Mouse (Mus musculus) CH12.LX (cell line): Measurements from ENCODE around the gene Pias4. TPM values are rescaled to one million over a fixed set of nuclear protein-coding genes. Genes with fewer than 3 reads are reported as not detected.
A peak's percentile ranks its signal among the peaks of the same experiment; 100 is the strongest.

ENCODE experiments used
- DNase-seq: peaks from one replicate; pipeline ENCODE4 v3.0.0-alpha.2; 2013; ENCODE audit errors: extremely low read depth
- H3K27ac ChIP-seq: 2 replicates; pipeline ENCODE4 v1.5.1; 2012; ENCODE audit warnings: low read depth, mild to moderate bottlenecking, control low read depth, moderate library complexity; ENCODE audit not compliant: insufficient read depth
- H3K27me3 ChIP-seq: replicated peaks from 2 replicates; pipeline ENCODE3; 2012; ENCODE audit warnings: inconsistent platforms
- H3K36me3 ChIP-seq, 2 experiments: replicated peaks in 1 of 2; 2 replicates each; pipeline versions ENCODE3 to v1.6.1; 2012; ENCODE audit warnings: inconsistent platforms in 1 of 2, low read length in 1 of 2, mild to moderate bottlenecking in 1 of 2, mixed read lengths in 1 of 2, moderate library complexity in 1 of 2; ENCODE audit not compliant: control insufficient read depth in 1 of 2, insufficient read depth in 1 of 2
- H3K4me1 ChIP-seq, 2 experiments: 2 replicates each; pipeline ENCODE4 v1.6.1; 2012; ENCODE audit warnings: inconsistent platforms in 1 of 2, moderate library complexity in 1 of 2; ENCODE audit not compliant: insufficient read depth in 2 of 2, control insufficient read depth in 1 of 2
- H3K4me2 ChIP-seq: 2 replicates; pipeline ENCODE4 v1.6.1; 2012; ENCODE audit warnings: low read depth, mild to moderate bottlenecking, control low read depth; ENCODE audit not compliant: poor library complexity, insufficient read depth, severe bottlenecking
- H3K4me3 ChIP-seq, 3 experiments: fragments of 150-350 bp in 1 of 3; sonication (generic) in 1 of 3; replicated peaks in 1 of 3; 2 replicates each; pipeline versions ENCODE3 to v1.5.1; 2011 to 2012; ENCODE audit warnings: low read depth in 2 of 3, low read length in 2 of 3, mild to moderate bottlenecking in 2 of 3, moderate library complexity in 2 of 3, control low read depth in 1 of 3, improper control_type of control experiment in 1 of 3, inconsistent platforms in 1 of 3, mixed read lengths in 1 of 3; ENCODE audit not compliant: poor library complexity in 1 of 3
- H3K79me2 ChIP-seq: replicated peaks from 2 replicates; pipeline ENCODE4 v1.6.1; 2012; ENCODE audit warnings: mild to moderate bottlenecking, moderate library complexity; ENCODE audit not compliant: control insufficient read depth, poor library complexity, insufficient read depth, severe bottlenecking; ENCODE audit errors: extremely low read depth
- H3K9ac ChIP-seq: 2 replicates; pipeline ENCODE4 v1.6.1; 2012; ENCODE audit warnings: low read depth, mild to moderate bottlenecking, control low read depth, moderate library complexity; ENCODE audit not compliant: insufficient read depth
- H3K9me3 ChIP-seq: replicated peaks from 2 replicates; pipeline ENCODE3; 2012; ENCODE audit warnings: low read length, inconsistent platforms, mixed read lengths
- BHLHE40 ChIP-seq: IDR thresholded peaks from 2 replicates; pipeline ENCODE4 v1.6.1; 2011; ENCODE audit warnings: mild to moderate bottlenecking, low read depth, low read length, improper control_type of control experiment
- CHD1 ChIP-seq: IDR thresholded peaks from 2 replicates; pipeline ENCODE4 v1.6.1; 2012; ENCODE audit warnings: low read depth, low read length, improper control_type of control experiment, inconsistent platforms
- CHD2 ChIP-seq: IDR thresholded peaks from 2 replicates; pipeline ENCODE4 v1.6.1; 2011; ENCODE audit warnings: low read length, improper control_type of control experiment
- CTCF ChIP-seq, 2 experiments: IDR thresholded peaks in 1 of 2; conservative IDR thresholded peaks in 1 of 2; 2 replicates each; pipeline ENCODE4 v1.5.1; 2011 to 2012; ENCODE audit warnings: low read depth in 2 of 2, low read length in 2 of 2, improper control_type of control experiment in 1 of 2, inconsistent platforms in 1 of 2, mild to moderate bottlenecking in 1 of 2, moderate library complexity in 1 of 2
- E2F4 ChIP-seq: IDR thresholded peaks from 2 replicates; pipeline ENCODE4 v1.6.1; 2011; ENCODE audit warnings: low read depth, low read length, improper control_type of control experiment; ENCODE audit not compliant: insufficient replicate concordance
- ELF1 ChIP-seq: IDR thresholded peaks from 2 replicates; pipeline ENCODE4 v1.6.1; 2014; ENCODE audit warnings: low read depth, mild to moderate bottlenecking, inconsistent platforms, low read length, improper control_type of control experiment
- EP300 ChIP-seq: IDR thresholded peaks from 2 replicates; pipeline ENCODE4 v1.6.1; 2011; ENCODE audit warnings: low read length, improper control_type of control experiment
- ETS1 ChIP-seq: conservative IDR thresholded peaks from 2 replicates; pipeline ENCODE4 v1.6.1; 2012; ENCODE audit warnings: low read depth, mild to moderate bottlenecking, inconsistent platforms, low read length, improper control_type of control experiment, moderate library complexity
- GABPA ChIP-seq: IDR thresholded peaks from 2 replicates; pipeline ENCODE4 v1.6.1; 2012; ENCODE audit warnings: low read depth, low read length, improper control_type of control experiment, inconsistent platforms; ENCODE audit not compliant: insufficient replicate concordance
- HCFC1 ChIP-seq: IDR thresholded peaks from 2 replicates; pipeline ENCODE4 v1.6.1; 2012; ENCODE audit warnings: low read depth, mild to moderate bottlenecking, inconsistent platforms, low read length, improper control_type of control experiment
- IRF4 ChIP-seq: IDR thresholded peaks from 2 replicates; pipeline ENCODE4 v1.6.1; 2014; ENCODE audit warnings: low read depth, mild to moderate bottlenecking, inconsistent platforms, low read length, improper control_type of control experiment
- JUN ChIP-seq: IDR thresholded peaks from 2 replicates; pipeline ENCODE4 v1.6.1; 2011; ENCODE audit warnings: low read depth, mild to moderate bottlenecking, low read length, improper control_type of control experiment, moderate library complexity; ENCODE audit not compliant: insufficient read depth
- JUND ChIP-seq: conservative IDR thresholded peaks from 2 replicates; pipeline ENCODE4 v1.6.1; 2011; ENCODE audit warnings: low read depth, low read length, improper control_type of control experiment
- KAT2A ChIP-seq: IDR thresholded peaks from 2 replicates; pipeline ENCODE4 v1.6.1; 2012; ENCODE audit warnings: low read length, improper control_type of control experiment, inconsistent platforms; ENCODE audit not compliant: insufficient replicate concordance
- MAFK ChIP-seq: IDR thresholded peaks from 2 replicates; pipeline ENCODE4 v1.6.1; 2011; ENCODE audit warnings: low read length, improper control_type of control experiment; ENCODE audit not compliant: insufficient replicate concordance
- MAX ChIP-seq: IDR thresholded peaks from 2 replicates; pipeline ENCODE4 v1.6.1; 2011; ENCODE audit warnings: low read length, improper control_type of control experiment
- MAZ ChIP-seq: IDR thresholded peaks from 2 replicates; pipeline ENCODE4 v1.6.1; 2012; ENCODE audit warnings: low read depth, mild to moderate bottlenecking, inconsistent platforms, low read length, improper control_type of control experiment, moderate library complexity
- MEF2A ChIP-seq: IDR thresholded peaks from 2 replicates; pipeline ENCODE4 v1.6.1; 2014; ENCODE audit warnings: low read depth, mild to moderate bottlenecking, inconsistent platforms, low read length, improper control_type of control experiment, borderline replicate concordance
- MXI1 ChIP-seq: IDR thresholded peaks from 2 replicates; pipeline ENCODE4 v1.6.1; 2011; ENCODE audit warnings: mild to moderate bottlenecking, low read depth, low read length, improper control_type of control experiment
- MYC ChIP-seq: IDR thresholded peaks from 2 replicates; pipeline ENCODE4 v1.6.1; 2011; ENCODE audit warnings: low read depth, mild to moderate bottlenecking, improper control_type of control experiment, low read length
- NELFE ChIP-seq: IDR thresholded peaks from 2 replicates; pipeline ENCODE4 v1.6.1; 2011; ENCODE audit warnings: low read depth, low read length, improper control_type of control experiment
- NRF1 ChIP-seq: IDR thresholded peaks from 2 replicates; pipeline ENCODE4 v1.6.1; 2014; ENCODE audit warnings: low read depth, mild to moderate bottlenecking, inconsistent platforms, low read length, improper control_type of control experiment, moderate library complexity
- PAX5 ChIP-seq: IDR thresholded peaks from 2 replicates; pipeline ENCODE4 v1.6.1; 2012; ENCODE audit warnings: low read length, inconsistent platforms, mixed read lengths
- POLR2A ChIP-seq: IDR thresholded peaks from 2 replicates; pipeline ENCODE4 v1.6.1; 2011; ENCODE audit warnings: low read depth, mild to moderate bottlenecking, improper control_type of control experiment, low read length
- POLR2AphosphoS2 ChIP-seq: IDR thresholded peaks from 2 replicates; pipeline ENCODE4 v1.6.1; 2011; ENCODE audit warnings: low read depth, low read length, improper control_type of control experiment
- RAD21 ChIP-seq: IDR thresholded peaks from 2 replicates; pipeline ENCODE4 v1.6.1; 2011; ENCODE audit warnings: low read depth, mild to moderate bottlenecking, low read length, improper control_type of control experiment, moderate library complexity
- RCOR1 ChIP-seq: conservative IDR thresholded peaks from 2 replicates; pipeline ENCODE4 v1.6.1; 2012; ENCODE audit warnings: low read depth, mild to moderate bottlenecking, inconsistent platforms, low read length, improper control_type of control experiment
- SIN3A ChIP-seq: IDR thresholded peaks from 2 replicates; pipeline ENCODE4 v1.6.1; 2012; ENCODE audit warnings: low read length, improper control_type of control experiment, inconsistent platforms
- SMC3 ChIP-seq: IDR thresholded peaks from 2 replicates; pipeline ENCODE4 v1.6.1; 2011; ENCODE audit warnings: low read depth, low read length, improper control_type of control experiment
- TBP ChIP-seq: conservative IDR thresholded peaks from 2 replicates; pipeline ENCODE4 v1.6.1; 2011; ENCODE audit warnings: low read depth, low read length, improper control_type of control experiment
- TCF12 ChIP-seq: IDR thresholded peaks from 2 replicates; pipeline ENCODE4 v1.6.1; 2014; ENCODE audit warnings: low read depth, mild to moderate bottlenecking, inconsistent platforms, low read length, improper control_type of control experiment
- UBTF ChIP-seq: IDR thresholded peaks from 2 replicates; pipeline ENCODE4 v1.6.1; 2012; ENCODE audit warnings: low read depth, mild to moderate bottlenecking, inconsistent platforms, low read length, improper control_type of control experiment, moderate library complexity
- USF1 ChIP-seq: IDR thresholded peaks from 2 replicates; pipeline ENCODE4 v1.6.1; 2014; ENCODE audit warnings: low read depth, mild to moderate bottlenecking, inconsistent platforms, low read length, improper control_type of control experiment
- USF2 ChIP-seq: conservative IDR thresholded peaks from 2 replicates; pipeline ENCODE4 v1.6.1; 2011; ENCODE audit warnings: low read depth, low read length, improper control_type of control experiment
- ZC3H11A ChIP-seq: IDR thresholded peaks from 2 replicates; pipeline ENCODE4 v1.6.1; 2012; ENCODE audit warnings: low read depth, mild to moderate bottlenecking, inconsistent platforms, low read length, improper control_type of control experiment
- ZKSCAN1 ChIP-seq: IDR thresholded peaks from 2 replicates; pipeline ENCODE4 v1.6.1; 2012; ENCODE audit warnings: low read depth, inconsistent platforms, low read length, improper control_type of control experiment, borderline replicate concordance
- ZMIZ1 ChIP-seq: IDR thresholded peaks from 2 replicates; pipeline ENCODE4 v1.6.1; 2012; ENCODE audit warnings: low read depth, mild to moderate bottlenecking, inconsistent platforms, low read length, improper control_type of control experiment
- ZNF384 ChIP-seq: IDR thresholded peaks from 2 replicates; pipeline ENCODE4 v1.6.1; 2012; ENCODE audit warnings: low read depth, low read length, improper control_type of control experiment, inconsistent platforms
- dilution Hi-C: fragments of 300-500 bp; cut with MboI; formaldehyde crosslinking; loops from 2 replicates; pipeline ENCODE4 v1.14.3; 2020; ENCODE audit warnings: low sequenced_read_pairs; ENCODE audit not compliant: extremely low pct_unique_long_range_greater_than_20kb, extremely low pct_ligation_motif_present
- in situ Hi-C: fragments of 300-500 bp; cut with MboI; formaldehyde crosslinking; loops from 3 replicates; pipeline ENCODE4 v1.14.3; 2019; ENCODE audit warnings: low sequenced_read_pairs, low pct_ligation_motif_present, low pct_unique_long_range_greater_than_20kb, mixed read lengths
- polyA plus RNA-seq: library from polyadenylated mRNA; unstranded; fragments of >175 nt; gene quantifications from 2 replicates; pipeline ENCODE4 v1.2.1, GENCODE M21; 2012; ENCODE audit warnings: low read depth; ENCODE audit not compliant: insufficient read length
- total RNA-seq, 2 experiments: library from RNA; depleted of rRNA; stranded (reverse); fragments of 300-350 nt in 1 of 2; fragments of >200 nt in 1 of 2; gene quantifications; 2 replicates each; pipeline ENCODE4 v1.2.3; 2012 to 2014

The Pias4 gene
- total and polyA plus RNA-seq, 3 experiments: 15.3 to 33.5 (median 26.6) TPM

- Histone ChIP-seq H3K27me3 (no peaks in the 10 kb centered on the region), H3K9me3 (no peaks in the 10 kb centered on the region), H3K79me2 (peaks cover 54% of the 10 kb centered on the region), H3K9ac (peak overlapping the region; percentile 96), H3K36me3 (peaks cover under 1 to 30% of the 10 kb centered on the region in 2 experiments), H3K4me1 (peaks cover 24 to 60% of the 10 kb centered on the region in 2 experiments), H3K4me2 (peak overlapping the region; percentile 77), H3K4me3 (peak overlapping the region; percentile 77 to 90 (median 85)), H3K27ac (peak overlapping the region; percentile 82)
- TF ChIP-seq SMC3 (no peak), CTCF (conservative IDR thresholded peaks at IDR 0.05 in 1 of 2, IDR thresholded peaks at IDR 0.05 in 1 of 2; ENCODE audit: low read depth in 2 of 2, low read length in 2 of 2) (no peak), JUND (no peak), JUN (no peak), ZC3H11A (no peak), POLR2AphosphoS2 (no peak), ELF1 (peak; percentile 63; the same call in 1 of the 2 replicates), MEF2A (no peak), POLR2A (no peak), NELFE (no peak), TBP (no peak), EP300 (no peak), BHLHE40 (peak; percentile 30; the same call in 1 of the 2 replicates), ZKSCAN1 (no peak), USF2 (no peak), RCOR1 (no peak), MXI1 (peak; percentile 67), ZNF384 (no peak), PAX5 (no peak), KAT2A (no peak), GABPA (no peak), SIN3A (0 out of 2 replicates have a peak, but pooled peaks have one; percentile 24), CHD2 (peak; percentile 63; the same call in 1 of the 2 replicates), MYC (0 out of 2 replicates have a peak, but pooled peaks have one; percentile 8), UBTF (no peak), RAD21 (no peak), TCF12 (peak; percentile 39; the same call in 1 of the 2 replicates), E2F4 (no peak), USF1 (no peak), HCFC1 (no peak), MAZ (peak; percentile 81), NRF1 (0 out of 2 replicates have a peak, but pooled peaks have one; percentile 21), ZMIZ1 (no peak; the same call in 1 of the 2 replicates), ETS1 (peak; percentile 37; the same call in 1 of the 2 replicates), CHD1 (no peak), MAX (peak; percentile 73; the same call in 1 of the 2 replicates), MAFK (no peak), IRF4 (0 out of 2 replicates have a peak, but pooled peaks have one; percentile 35)
- in situ Hi-C loops: no loop called here
- peak; percentile 80 for DNase-seq
- dilution Hi-C loops: no loop called here
Measured at GRCm38 (mm10) chr10:81138131-81138782, 29.5 kb downstream of the Pias4 start.
